Comparison of ENCODE assay signal across 8 mouse cellular contexts in the genomic region with DNA sequence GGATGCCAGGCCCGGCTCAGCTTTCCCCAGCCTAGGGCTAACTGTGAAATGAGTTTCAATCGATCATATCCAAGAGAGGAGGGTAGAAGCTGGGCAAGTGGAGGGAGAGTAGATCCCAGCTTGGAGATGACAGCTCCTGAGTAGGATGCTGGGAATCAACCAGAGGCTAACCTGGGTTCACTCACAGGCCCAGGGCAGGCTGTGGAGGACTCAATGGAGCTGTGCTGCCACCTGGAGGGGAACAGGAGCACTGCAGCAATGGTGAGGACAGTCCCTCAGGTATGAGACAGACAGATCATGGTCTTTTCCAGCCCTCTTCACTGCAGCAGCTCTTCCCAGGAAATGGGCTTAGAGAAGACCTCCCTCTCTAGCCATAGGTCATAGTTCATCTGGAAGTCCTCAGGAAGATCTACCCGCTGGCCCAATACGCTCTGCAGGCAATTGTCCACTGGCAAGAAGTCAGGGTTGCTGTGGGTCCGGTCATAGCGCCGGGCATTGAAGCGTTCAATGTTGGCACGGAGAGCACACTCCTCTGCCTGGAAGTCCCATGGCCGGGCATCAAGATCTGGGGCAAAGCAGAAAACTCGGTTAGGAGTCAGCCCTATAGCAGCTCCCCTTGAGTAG. TPM values are rescaled to one million over a fixed set of nuclear protein-coding genes. Genes with fewer than 3 reads are reported as not detected.
DNase-seq lines count a peak whose midpoint lies in the region; ATAC-seq and TF ChIP-seq lines count a peak whose summit lies in the region.
"Had no signal": no experiment of that assay in that cellular context is flagged by ENCODE, and none has a peak within 500 bp of the region (broad histone marks: within the 10 kb centered on the region; RNA-seq: fewer than 3 reads in every experiment).

No protein-coding gene starts in this region.

- peaks cover 0 to 1% of the 10 kb centered on the region in 2 experiments; a peak in 2 of 4 replicates for H3K36me3 ChIP-seq in MEL (ENCODE audit: control insufficient read depth in 1 of 2, insufficient read depth in 2 of 2, low read length in 2 of 2)
- peaks cover 58% of the 10 kb centered on the region for H3K36me3 ChIP-seq in lung, postnatal 0 days (ENCODE audit: insufficient read depth, low read length)

- peak; percentile 47 for TF ChIP-seq RAD21 in MEL (IDR thresholded peaks at IDR 0.05; ENCODE audit: low read depth, low read length)

- TF ChIP-seq POLR2A in MEL (IDR thresholded peaks at IDR 0.05; ENCODE audit: control insufficient read depth in 1 of 2, insufficient read depth in 1 of 2, low read depth in 1 of 2, low read length in 2 of 2, poor library complexity in 1 of 2), result no peak
- no peak for TF ChIP-seq POLR2A in bone marrow macrophage, adult 2 months (IDR thresholded peaks at IDR 0.05; ENCODE audit: borderline replicate concordance, low read depth, low read length)

- no peaks in the 10 kb centered on the region for H3K79me2 ChIP-seq in MEL (ENCODE audit: control insufficient read depth, insufficient read depth, low read length, poor library complexity)

- DNase-seq in MEL (ENCODE audit: low read depth, low spot score), result peak; percentile 60
- peak; percentile 49 to 67 for DNase-seq in layer of hippocampus, adult 8-10 months (ENCODE audit: low spot score in 2 of 2)
- DNase-seq in lung, postnatal 0 days (ENCODE audit: low spot score), result peak; percentile 47
- peak; percentile 68 for DNase-seq in retina, postnatal 1 day

- peak; percentile 76 to 97 (median 89) for TF ChIP-seq CTCF in MEL (IDR thresholded peaks at IDR 0.05 in 2 of 3, conservative IDR thresholded peaks at IDR 0.05 in 1 of 3; ENCODE audit: control insufficient read depth in 1 of 3, insufficient read depth in 1 of 3, low read depth in 2 of 3, low read length in 3 of 3, poor library complexity in 1 of 3, severe bottlenecking in 1 of 3)
- TF ChIP-seq CTCF in bone marrow macrophage, adult 2 months (IDR thresholded peaks at IDR 0.05; ENCODE audit: low read depth, low read length), result peak; percentile 24; the same call in 1 of the 2 replicates
- peak; percentile 89 for TF ChIP-seq CTCF in lung, postnatal 0 days (IDR thresholded peaks at IDR 0.05)

- peak; percentile 70 for ATAC-seq in erythroid progenitor cell, adult 5-6 weeks (replicated peaks; ENCODE audit: low FRiP score, poor library complexity, severe bottlenecking)
- peak; percentile 66 to 87; a peak in 3 of 4 replicates for ATAC-seq in hematopoietic stem cell, adult 5-6 weeks (replicated peaks in 1 of 2; ENCODE audit: insufficient read depth in 1 of 2, low FRiP score in 2 of 2, low TSS enrichment in 1 of 2, low read depth in 1 of 2, poor library complexity in 2 of 2, severe bottlenecking in 2 of 2)
- peak; percentile 54; the same call in 1 of the 2 replicates for ATAC-seq in lung, postnatal 0 days

- 0 out of 4 replicates have a peak, but pooled peaks cover 0 to 4% of the 10 kb centered on the region in 2 experiments for H3K4me1 ChIP-seq in MEL (ENCODE audit: control insufficient read depth in 1 of 2, insufficient read depth in 2 of 2, low read length in 2 of 2)
- no peaks in the 10 kb centered on the region for H3K4me1 ChIP-seq in bone marrow macrophage, adult 2 months (ENCODE audit: control insufficient read depth, insufficient read depth, low read length)
- H3K4me1 ChIP-seq in lung, postnatal 0 days (ENCODE audit: insufficient read depth, low read depth, low read length), result no peaks in the 10 kb centered on the region

- H3K27me3 ChIP-seq in MEL (ENCODE audit: control insufficient read depth in 1 of 2, insufficient read depth in 2 of 2, low read length in 2 of 2), result no peaks in the 10 kb centered on the region
- H3K27me3 ChIP-seq in lung, postnatal 0 days (replicated peaks; ENCODE audit: insufficient read depth, low read length), result no peaks in the 10 kb centered on the region

- H3K9me3 ChIP-seq in MEL (replicated peaks; ENCODE audit: insufficient read depth, low read length), result no peaks in the 10 kb centered on the region
- H3K9me3 ChIP-seq in lung, postnatal 0 days (ENCODE audit: low read length), result no peaks in the 10 kb centered on the region

- no peak overlapping the region for H3K27ac ChIP-seq in MEL (ENCODE audit: control insufficient read depth, low read depth, low read length)
- H3K27ac ChIP-seq in bone marrow macrophage, adult 2 months (ENCODE audit: insufficient read depth, low read depth, low read length), result no peak overlapping the region
- no peak overlapping the region for H3K27ac ChIP-seq in lung, postnatal 0 days (ENCODE audit: low read length)

- no peak for TF ChIP-seq EP300 in MEL (IDR thresholded peaks at IDR 0.05; ENCODE audit: low read depth in 1 of 2, low read length in 2 of 2)
- no peak for TF ChIP-seq EP300 in lung, postnatal 0 days (IDR thresholded peaks at IDR 0.05)

- 84% methylated on average over 11 of the region's 11 CpGs for WGBS in lung, postnatal 0 days

- H3K9ac ChIP-seq in MEL (ENCODE audit: control insufficient read depth, low read depth, low read length, poor library complexity, severe bottlenecking), result no peak overlapping the region
- H3K9ac ChIP-seq in lung, postnatal 0 days (replicated peaks; ENCODE audit: low read depth), result no peak overlapping the region

- H3K4me3 ChIP-seq in MEL (ENCODE audit: control insufficient read depth in 1 of 2, insufficient read depth in 1 of 2, low read depth in 2 of 2, low read length in 2 of 2), result no peak overlapping the region
- H3K4me3 ChIP-seq in bone marrow macrophage, adult 2 months (ENCODE audit: insufficient read depth, low read length), result no peak overlapping the region
- H3K4me3 ChIP-seq in lung, postnatal 0 days (ENCODE audit: low read depth, low read length), result no peak overlapping the region

- no peak overlapping the region for H3K4me2 ChIP-seq in lung, postnatal 0 days (replicated peaks; ENCODE audit: low read depth, low read length)

TF ChIP-seq in MEL, 35 proteins besides CTCF, POLR2A, EP300 and RAD21:
- TF ChIP-seq ZC3H11A (IDR thresholded peaks at IDR 0.05; ENCODE audit: low read depth, low read length) (no peak), UBTF (IDR thresholded peaks at IDR 0.05; ENCODE audit: borderline replicate concordance, insufficient read depth, low read depth, low read length) (no peak), NRF1 (IDR thresholded peaks at IDR 0.05; ENCODE audit: insufficient read depth, low read depth, low read length, poor library complexity, severe bottlenecking) (no peak), GABPA (IDR thresholded peaks at IDR 0.05; ENCODE audit: low read depth, low read length) (no peak), BHLHE40 (IDR thresholded peaks at IDR 0.05; ENCODE audit: borderline replicate concordance, low read depth, low read length) (no peak), SMC3 (IDR thresholded peaks at IDR 0.05; ENCODE audit: low read depth, low read length) (peak; percentile 57)

RNA-seq across cellular contexts. Expression of gene Gm10961, which starts 18.1 kb away (rescaled TPM):
- total RNA-seq in MEL (2012; rRNA removed), result not detected in 2 replicates
- polyA plus RNA-seq in MEL (2012; ENCODE audit: insufficient read depth in 1 of 2, insufficient read length in 2 of 2, low read depth in 1 of 2, low replicate concordance in 2 of 2, missing spikeins in 1 of 2), result not detected
- polyA plus RNA-seq in bone marrow macrophage, adult 2 months (2012; ENCODE audit: insufficient read depth, insufficient read length, missing spikeins), result not detected in 2 replicates
- total RNA-seq in erythroid progenitor cell, adult 5-6 weeks (2015; ENCODE audit: low replicate concordance), result not detected in 2 replicates
- total RNA-seq in erythroid progenitor cell, adult 5-6 weeks (2017; ENCODE audit: low replicate concordance), result not detected in 2 replicates
- total RNA-seq in hematopoietic stem cell, adult 5-6 weeks (2017), result not detected in 2 replicates
- not detected for total RNA-seq in layer of hippocampus, adult 8-10 months (2022)
- not detected in 2 replicates for polyA plus RNA-seq in lung, postnatal 0 days (2015; fragmentation: Nextera tagmentation; extraction: Ambion mirVana)
- polyA plus RNA-seq: heart, embryonic 14.5 days had no signal

RNA-seq across cellular contexts. Expression of gene Alx3, which starts 18.2 kb away (rescaled TPM):
- not detected in 2 replicates for total RNA-seq in MEL (2012; rRNA removed)
- not detected for polyA plus RNA-seq in MEL (2012; ENCODE audit: insufficient read depth in 1 of 2, insufficient read length in 2 of 2, low read depth in 1 of 2, low replicate concordance in 2 of 2, missing spikeins in 1 of 2)
- not detected in 2 replicates for polyA plus RNA-seq in bone marrow macrophage, adult 2 months (2012; ENCODE audit: insufficient read depth, insufficient read length, missing spikeins)
- not detected in 2 replicates for total RNA-seq in erythroid progenitor cell, adult 5-6 weeks (2015; ENCODE audit: low replicate concordance)
- total RNA-seq in erythroid progenitor cell, adult 5-6 weeks (2017; ENCODE audit: low replicate concordance), result not detected in 2 replicates
- total RNA-seq in hematopoietic stem cell, adult 5-6 weeks (2017), result not detected in 2 replicates
- total RNA-seq in layer of hippocampus, adult 8-10 months (2022), result 1 to 10 TPM in 1 of 4 experiments, under 1 TPM in 2, not detected in 1; 0.45 to 1.4 (median 0.83) TPM
- not detected in 2 replicates for polyA plus RNA-seq in lung, postnatal 0 days (2015; fragmentation: Nextera tagmentation; extraction: Ambion mirVana)
- polyA plus RNA-seq: heart, embryonic 14.5 days had no signal

RNA-seq across cellular contexts. Expression of gene Strip1, which starts 18.5 kb away (rescaled TPM):
- 19.8 and 20.2 TPM in 2 replicates for total RNA-seq in MEL (2012; rRNA removed)
- 10 to 100 TPM in 1 of 2 experiments, not detected in 1; 32.9 TPM for polyA plus RNA-seq in MEL (2012; ENCODE audit: insufficient read depth in 1 of 2, insufficient read length in 2 of 2, low read depth in 1 of 2, low replicate concordance in 2 of 2, missing spikeins in 1 of 2)
- polyA plus RNA-seq in bone marrow macrophage, adult 2 months (2012; ENCODE audit: insufficient read depth, insufficient read length, missing spikeins), result 16.8 and 17.7 TPM in 2 replicates
- total RNA-seq in erythroid progenitor cell, adult 5-6 weeks (2015; ENCODE audit: low replicate concordance), result 6.5 and 9.6 TPM in 2 replicates
- total RNA-seq in erythroid progenitor cell, adult 5-6 weeks (2017; ENCODE audit: low replicate concordance), result 2.6 and 4.8 TPM in 2 replicates
- total RNA-seq in hematopoietic stem cell, adult 5-6 weeks (2017), result 17.3 and 17.8 TPM in 2 replicates
- total RNA-seq in layer of hippocampus, adult 8-10 months (2022), result 10 to 100 TPM; 68.0 to 82.8 (median 70.7) TPM
- 24.9 and 26.9 TPM in 2 replicates for polyA plus RNA-seq in lung, postnatal 0 days (2015; fragmentation: Nextera tagmentation; extraction: Ambion mirVana)

RNA-seq across cellular contexts. Expression of gene Ubl4b, which starts 58.1 kb away (rescaled TPM):
- not detected in 2 replicates for total RNA-seq in MEL (2012; rRNA removed)
- not detected for polyA plus RNA-seq in MEL (2012; ENCODE audit: insufficient read depth in 1 of 2, insufficient read length in 2 of 2, low read depth in 1 of 2, low replicate concordance in 2 of 2, missing spikeins in 1 of 2)
- not detected in 2 replicates for polyA plus RNA-seq in bone marrow macrophage, adult 2 months (2012; ENCODE audit: insufficient read depth, insufficient read length, missing spikeins)
- not detected in 2 replicates for total RNA-seq in erythroid progenitor cell, adult 5-6 weeks (2015; ENCODE audit: low replicate concordance)
- total RNA-seq in erythroid progenitor cell, adult 5-6 weeks (2017; ENCODE audit: low replicate concordance), result not detected in 2 replicates
- not detected in 2 replicates for total RNA-seq in hematopoietic stem cell, adult 5-6 weeks (2017)
- not detected for total RNA-seq in layer of hippocampus, adult 8-10 months (2022)
- not detected in 2 replicates for polyA plus RNA-seq in lung, postnatal 0 days (2015; fragmentation: Nextera tagmentation; extraction: Ambion mirVana)
- polyA plus RNA-seq: heart, embryonic 14.5 days had no signal

Comparison
In these comparisons a context has a peak if more than half of its experiments do, and no peak if none do; other contexts are left out.
1. CTCF ChIP-seq: peak in every context shown above with its lines; median percentile 89 in MEL; 89 in lung, postnatal 0 days; 24 in bone marrow macrophage, adult 2 months.